Mouse (Mus musculus) activated CD4-positive, CD25-positive, alpha-beta regulatory T cell, adult 4 months (primary cell): ENCODE measurements around the gene H2-Q1. TPM values are rescaled to one million over a fixed set of nuclear protein-coding genes. Genes with fewer than 3 reads are reported as not detected.
"Not testable (repeated sequence)": the region's sequence is repeated elsewhere in the genome, so short reads cannot be mapped to it uniquely, and the experiment has no call there.

Source experiments
- ATAC-seq: one replicate; pipeline ENCODE4 v1.8.0; 2017
- polyA plus RNA-seq, 2 experiments: library from polyadenylated mRNA; unstranded; fragments of 100-300 nt; shearing (Covaris generic); gene quantifications; one replicate each; pipeline ENCODE4 v1.2.1; 2017

Gene H2-Q1
- not detected for polyA plus RNA-seq

- no peak for ATAC-seq
These were observed at the start of gene H2-Q1 for GRCm38 (mm10) chr17:35320327-35321081. TSS of gene H2-Q1 (plus strand) at chr17:35320405.

GRCm38 (mm10) chr17:35272249-35272648 is 48.0 kb upstream of the H2-Q1 start:
- ATAC-seq = no peak

GRCm38 (mm10) chr17:35274770-35275169 is 45.4 kb upstream of the H2-Q1 start:
- ATAC-seq = peak; percentile 73

GRCm38 (mm10) chr17:35276304-35276864 is 43.8 kb upstream of the H2-Q1 start:
- ATAC-seq = no peak

- no peak for ATAC-seq
These were observed 42.2 kb upstream of the H2-Q1 start for GRCm38 (mm10) chr17:35278049-35278448.

- no peak for ATAC-seq
These were observed 41.1 kb upstream of the H2-Q1 start for GRCm38 (mm10) chr17:35278957-35279688.

- ATAC-seq = no peak
These were observed 39.9 kb upstream of the H2-Q1 start for GRCm38 (mm10) chr17:35280276-35280675.

GRCm38 (mm10) chr17:35285431-35285830 is 34.8 kb upstream of the H2-Q1 start:
- ATAC-seq = no peak

- not testable (repeated sequence) for ATAC-seq
These were observed 24.4 kb upstream of the H2-Q1 start for GRCm38 (mm10) chr17:35295796-35296195.

GRCm38 (mm10) chr17:35300261-35300945 is 19.8 kb upstream of the H2-Q1 start:
- not testable (repeated sequence) for ATAC-seq

GRCm38 (mm10) chr17:35301645-35302258 is 18.5 kb upstream of the H2-Q1 start:
- ATAC-seq = peak; percentile 68

GRCm38 (mm10) chr17:35303271-35303670 is 16.9 kb upstream of the H2-Q1 start:
- no peak for ATAC-seq

- ATAC-seq = no peak
These were observed 16.4 kb upstream of the H2-Q1 start for GRCm38 (mm10) chr17:35303756-35304350.

- no peak for ATAC-seq
These were observed 15.7 kb upstream of the H2-Q1 start for GRCm38 (mm10) chr17:35304478-35304877.

GRCm38 (mm10) chr17:35304921-35305320 is 15.3 kb upstream of the H2-Q1 start:
- not testable (repeated sequence) for ATAC-seq

- no peak for ATAC-seq
These were observed 1.5 kb upstream of the H2-Q1 start for GRCm38 (mm10) chr17:35318671-35319070.

- ATAC-seq = not testable (repeated sequence)
These were observed 4.9 kb downstream of the H2-Q1 start for GRCm38 (mm10) chr17:35325124-35325523.

- ATAC-seq = not testable (repeated sequence)
These were observed 5.8 kb downstream of the H2-Q1 start for GRCm38 (mm10) chr17:35326000-35326399.

- ATAC-seq = not testable (repeated sequence)
These were observed 9.5 kb downstream of the H2-Q1 start for GRCm38 (mm10) chr17:35329714-35330113.

- ATAC-seq = not testable (repeated sequence)
These were observed 11.3 kb downstream of the H2-Q1 start for GRCm38 (mm10) chr17:35331546-35331945.

- peak; percentile 40 for ATAC-seq
These were observed 22.0 kb downstream of the H2-Q1 start, which contains the start of gene H2-Q2 for GRCm38 (mm10) chr17:35342071-35342671. TSS of gene H2-Q2 (plus strand) at chr17:35342242.
